Mouse (Mus musculus): Measurements from ENCODE around the gene 1700001L19Rik.
"Not testable (repeated sequence)": the region's sequence is repeated elsewhere in the genome, so short reads cannot be mapped to it uniquely, and the experiment has no call there.

The 1700001L19Rik gene

DNA sequence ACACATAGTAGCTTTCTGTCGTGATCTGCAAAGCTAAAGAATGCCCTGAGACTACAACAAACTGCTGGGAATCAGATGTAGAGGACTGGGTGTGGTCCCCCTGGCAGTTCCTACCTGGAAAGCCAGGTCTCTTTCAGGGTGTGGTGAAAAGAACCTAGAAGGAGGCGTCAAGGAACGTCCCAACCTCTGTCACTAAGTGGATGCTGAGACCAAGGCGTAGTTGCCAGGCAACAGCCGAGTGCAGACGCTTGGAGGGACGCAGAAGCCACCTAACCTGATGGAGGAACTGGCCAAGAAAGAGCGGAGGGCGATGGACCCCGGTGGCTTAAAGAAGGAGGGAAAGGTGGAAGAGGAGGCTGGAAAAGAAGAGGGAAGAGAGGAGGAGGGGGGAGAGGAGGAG, at the start of gene 1700001L19Rik:
1700001L19Rik (plus strand) TSS at position 223 of the 400 bp plus-strand sequence.
- DNase-seq: no peak

DNA sequence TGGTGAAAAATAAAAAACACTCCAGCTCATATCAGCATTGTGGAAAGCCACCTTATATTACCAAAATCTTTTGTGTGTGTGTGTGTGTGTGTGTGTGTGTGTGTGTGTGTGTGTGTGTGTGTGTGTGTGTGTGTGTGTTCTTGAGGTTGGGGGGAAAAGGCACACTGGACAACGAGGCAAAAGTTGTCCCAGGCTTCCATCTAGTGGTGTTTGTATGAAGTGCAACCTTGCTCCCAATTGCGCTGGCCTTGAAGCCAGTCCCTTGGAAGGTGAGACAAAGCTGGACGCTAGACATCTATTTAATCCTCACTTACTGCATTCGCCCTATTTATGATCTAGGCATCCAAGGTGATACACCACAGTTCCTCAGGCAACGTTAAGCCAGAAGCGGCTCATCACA, 43.8 kb upstream of the 1700001L19Rik start:
- not testable (repeated sequence) for DNase-seq

DNA sequence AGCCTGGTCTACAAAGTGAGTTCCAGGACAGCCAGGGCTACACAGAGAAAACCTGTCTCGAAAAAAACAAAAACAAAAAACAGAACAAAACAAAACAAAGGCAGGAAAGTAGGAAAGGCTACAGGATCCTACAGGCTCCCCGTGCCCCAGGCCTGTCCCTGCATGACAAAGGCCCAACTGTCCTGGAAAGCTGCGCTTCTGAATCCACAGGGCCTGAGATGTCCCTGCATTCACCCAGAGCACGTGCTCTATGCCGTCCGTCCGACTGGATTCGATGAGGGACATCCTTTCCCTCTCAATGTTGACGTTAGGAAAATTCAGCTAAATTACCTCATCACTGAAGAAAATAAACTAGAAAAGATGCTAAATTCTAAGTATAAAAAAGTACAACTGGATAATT, 29.1 kb upstream of the 1700001L19Rik start:
- DNase-seq: no peak

DNA sequence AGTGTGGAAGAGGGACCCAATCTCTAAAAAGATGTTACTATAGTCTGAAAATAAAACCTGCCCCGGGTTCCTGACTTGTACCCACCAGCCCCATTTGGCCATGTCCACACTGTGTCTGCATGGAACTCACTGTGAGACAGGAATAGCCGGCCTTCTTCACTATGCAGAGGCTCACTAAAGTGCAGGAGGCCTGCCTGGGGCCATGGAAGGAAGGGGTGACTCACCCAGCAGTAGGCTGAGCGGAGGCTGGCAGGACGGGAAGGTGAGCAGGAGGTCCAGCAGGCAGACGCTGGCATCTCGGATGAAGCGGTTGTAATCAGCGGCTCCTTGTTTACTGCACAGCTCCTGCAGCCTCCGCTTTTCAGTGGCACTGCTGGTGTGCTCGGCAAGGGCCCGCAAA, 28.7 kb upstream of the 1700001L19Rik start:
- no peak for DNase-seq

DNA sequence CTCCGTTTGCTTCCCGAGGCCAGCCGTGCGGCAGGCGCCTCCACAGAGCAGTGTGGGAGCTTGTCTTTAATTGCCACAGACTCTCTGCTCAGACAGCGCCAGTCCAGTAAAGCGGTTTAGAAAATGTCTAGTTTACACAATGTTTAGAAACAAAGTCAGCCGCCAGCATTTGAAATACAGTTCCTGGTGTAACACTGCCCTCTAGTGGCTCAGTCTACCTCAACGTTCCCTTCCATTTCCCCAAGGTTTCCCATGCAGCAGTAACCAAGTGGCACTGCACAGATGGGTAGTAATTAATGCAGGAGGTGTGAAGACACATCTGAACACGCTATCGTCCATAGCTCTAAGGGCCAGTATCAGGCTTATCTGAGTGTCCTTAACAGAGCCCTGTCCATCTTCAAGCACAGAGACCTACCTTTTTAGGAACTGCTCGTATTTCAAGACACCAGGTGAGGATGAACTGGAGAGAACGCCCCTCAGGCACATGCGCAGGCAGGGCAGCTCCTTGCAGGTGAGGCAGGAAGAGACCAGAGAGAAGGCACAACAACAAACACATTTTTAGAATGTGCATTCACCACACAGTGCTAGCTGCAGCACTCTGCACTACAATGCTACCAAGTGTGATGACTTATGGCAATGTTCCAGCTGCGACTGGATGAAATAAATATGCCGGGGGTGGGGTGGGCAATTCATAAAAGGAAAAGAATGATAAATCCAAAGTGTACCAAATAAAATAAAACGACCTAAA, 27.5 kb upstream of the 1700001L19Rik start:
- peak; percentile 57 to 79 for DNase-seq

DNA sequence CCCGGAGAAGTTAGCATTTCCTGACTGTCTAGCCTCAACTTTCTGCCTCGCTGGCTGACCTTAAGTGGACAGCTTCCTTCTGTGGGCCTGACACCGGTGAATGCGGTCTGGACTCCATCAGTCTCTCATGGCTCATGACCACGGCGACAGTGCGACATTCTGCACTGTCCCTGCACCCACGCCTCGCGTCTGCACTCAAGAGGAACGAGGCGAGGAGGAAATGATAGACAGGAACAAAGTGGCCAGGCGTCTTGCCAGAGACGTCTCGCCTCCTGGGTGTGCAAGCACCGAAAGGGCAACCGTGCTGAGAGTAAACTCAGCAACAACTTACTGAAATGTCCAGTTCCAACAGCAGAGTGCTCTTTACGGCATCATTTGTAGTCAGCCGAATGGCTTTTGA, 25.0 kb upstream of the 1700001L19Rik start:
- no peak for DNase-seq

DNA sequence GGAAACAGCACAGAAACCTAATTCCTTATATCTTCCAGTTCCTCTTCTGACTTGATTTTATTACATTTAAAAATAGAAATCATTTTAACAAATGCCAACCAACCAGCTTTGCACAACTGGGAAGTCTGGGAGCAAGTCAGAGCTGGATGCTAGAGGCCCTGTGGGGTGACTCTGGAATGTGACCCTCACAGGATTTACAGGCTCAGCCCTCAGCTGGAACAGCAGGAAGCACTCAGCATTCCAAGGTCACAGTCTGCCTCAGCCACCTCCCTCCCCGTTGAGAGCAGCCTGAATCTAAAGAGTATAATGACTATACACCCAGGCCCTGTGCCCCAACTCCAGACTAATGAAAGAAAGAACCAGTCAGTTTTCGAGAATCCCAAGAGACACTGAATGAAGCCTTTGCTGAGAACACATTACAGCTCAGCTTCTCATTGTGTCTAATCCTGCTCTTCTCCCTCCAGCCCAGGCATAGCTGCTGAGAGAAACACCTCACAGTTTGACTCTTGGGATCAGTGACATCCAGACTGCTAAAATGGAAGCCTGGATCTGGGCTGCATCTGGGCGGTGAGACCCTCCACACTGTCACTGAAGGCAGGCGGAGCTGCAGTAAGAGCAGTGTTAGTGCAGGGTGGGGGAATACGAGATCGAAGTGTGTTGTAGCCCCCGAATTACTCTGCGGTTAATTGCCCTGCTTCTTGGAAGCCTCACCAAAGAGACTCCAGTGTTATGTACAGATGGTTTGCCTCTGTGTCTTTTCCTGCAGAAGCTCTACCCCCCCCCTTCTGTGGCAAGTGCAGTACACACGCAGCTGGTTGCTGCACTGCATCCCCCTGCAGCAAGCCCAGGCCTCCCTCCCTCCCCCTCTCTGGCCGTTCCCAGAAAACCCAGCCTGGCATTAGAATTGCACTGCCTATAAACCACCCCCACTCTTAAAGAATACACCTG, 24.0 kb upstream of the 1700001L19Rik start:
- DNase-seq: peak; percentile 60 to 86

DNA sequence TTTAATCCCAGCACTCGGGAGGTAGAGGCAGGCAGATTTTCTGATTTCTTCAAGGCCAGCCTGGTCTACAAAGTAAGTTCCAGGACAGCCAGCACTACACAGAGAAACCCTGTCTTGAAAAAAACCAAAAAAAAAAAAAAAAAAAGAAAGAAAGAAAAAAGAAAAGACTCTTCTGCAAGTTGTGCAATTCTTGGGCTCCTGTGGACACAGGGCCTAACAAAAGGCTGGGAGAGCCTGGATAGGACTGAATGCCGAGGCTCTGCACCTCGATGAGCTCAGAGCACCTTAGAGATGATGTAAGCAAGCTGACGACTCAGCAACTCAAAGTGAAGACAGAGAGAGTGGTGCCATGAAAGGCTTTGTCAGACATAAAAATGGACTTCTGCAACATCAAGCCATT, 22.8 kb upstream of the 1700001L19Rik start:
- no peak for DNase-seq

DNA sequence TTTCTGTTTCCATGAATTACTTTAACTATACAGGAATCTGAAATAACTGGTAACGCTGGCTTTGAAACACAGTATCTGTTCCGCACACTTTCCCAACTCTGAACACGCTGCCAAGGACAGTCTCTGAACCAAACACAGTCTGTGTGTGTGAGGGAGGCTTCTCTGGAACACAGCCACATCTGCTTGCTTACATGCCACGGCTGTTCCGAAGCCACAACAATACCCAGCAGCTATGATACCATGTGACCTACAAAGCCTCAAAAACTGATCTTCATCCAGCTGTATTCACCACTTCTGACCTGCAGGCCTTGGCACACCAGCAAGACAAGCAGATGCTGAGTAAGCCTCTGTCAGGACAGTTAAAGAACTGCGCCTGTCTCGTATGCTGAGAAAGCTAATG, 19.3 kb upstream of the 1700001L19Rik start:
- DNase-seq: no peak

DNA sequence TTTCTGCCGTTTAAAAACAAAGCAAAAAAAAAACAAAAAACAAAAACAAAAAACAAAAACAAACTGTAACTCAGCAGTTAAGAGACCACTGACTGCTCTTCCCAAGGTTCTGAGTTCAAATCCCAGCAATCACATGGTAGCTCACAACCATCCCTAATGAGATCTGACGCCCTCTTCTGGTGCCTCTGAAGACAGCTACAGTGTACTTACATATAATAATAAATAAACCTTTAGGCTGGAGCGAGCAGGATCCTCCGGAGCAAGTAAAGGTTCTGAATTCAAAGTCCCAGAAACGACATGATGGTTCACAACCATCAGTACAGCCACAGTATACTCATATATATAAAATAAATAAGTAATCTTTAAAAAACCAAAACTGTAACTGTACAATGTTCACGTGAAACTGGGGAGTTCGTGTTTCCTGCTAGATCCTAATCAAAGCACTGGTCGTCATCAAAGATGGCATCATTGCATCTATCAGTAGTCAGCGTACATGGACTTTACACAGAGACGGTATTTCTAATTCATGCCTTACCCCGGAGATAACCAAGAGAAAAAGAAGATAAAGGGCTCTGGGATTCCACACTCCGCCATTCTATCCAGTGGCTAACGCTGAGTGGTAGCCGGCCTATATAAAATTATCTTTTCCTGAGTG, 16.0 kb upstream of the 1700001L19Rik start:
- no peak for DNase-seq

DNA sequence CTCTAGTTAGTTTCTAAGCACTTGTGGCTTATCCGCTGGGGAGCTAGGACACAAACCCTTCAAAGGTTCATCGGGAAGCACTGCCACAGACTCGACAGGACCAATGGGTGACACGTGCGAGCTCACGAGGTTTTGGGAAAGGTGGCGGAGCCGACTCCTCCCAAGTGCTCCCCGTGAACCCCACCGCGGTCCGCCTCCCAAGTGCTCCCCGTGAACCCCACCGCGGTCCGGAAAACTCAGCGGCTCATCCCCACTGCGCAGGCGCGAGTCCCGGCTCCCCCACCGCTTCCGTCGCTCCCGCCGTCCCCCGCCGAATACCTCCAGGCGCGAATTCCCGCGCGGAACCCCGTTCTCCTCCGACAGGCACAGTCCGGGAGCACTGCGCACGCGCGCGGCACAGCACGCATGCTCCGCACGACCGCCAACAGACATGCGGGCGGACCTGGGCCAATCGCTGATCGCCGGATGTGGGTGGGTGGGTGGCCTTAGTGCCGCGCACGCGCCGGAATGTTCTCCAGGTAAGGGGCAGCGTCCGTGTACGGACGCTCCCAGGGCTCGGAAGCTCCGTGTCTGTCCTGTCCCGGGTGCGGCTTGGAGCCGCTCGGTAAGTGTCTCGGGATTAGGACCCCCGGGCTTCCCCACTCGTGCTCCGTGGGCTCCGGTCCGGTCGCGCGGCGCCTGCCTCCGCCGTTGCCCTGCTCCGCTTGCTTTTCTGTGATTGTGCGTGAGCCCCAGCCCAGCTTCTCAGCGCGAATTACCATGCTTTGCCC, 15.3 kb upstream of the 1700001L19Rik start, which contains the start of the genes Mtrr and Fastkd3:
Mtrr (minus strand) TSS at position 403 of the 770 bp plus-strand sequence.
Fastkd3 (plus strand) TSS at position 488 of the 770 bp plus-strand sequence.
- peak; percentile 99 to 100 for DNase-seq

DNA sequence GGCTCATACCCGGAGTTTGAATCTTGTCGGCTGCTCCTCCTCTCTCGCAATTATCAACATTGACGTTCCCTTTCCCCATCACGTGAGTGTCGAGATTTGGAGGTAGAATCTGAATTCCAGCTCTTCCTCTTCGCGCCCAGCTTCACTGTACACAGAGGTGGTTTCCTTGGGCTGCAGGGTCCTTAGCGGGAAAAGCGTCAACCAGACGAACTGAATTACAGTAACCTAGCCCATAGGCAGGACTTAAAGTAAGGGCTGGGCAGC, 14.8 kb upstream of the 1700001L19Rik start:
- no peak for DNase-seq

DNA sequence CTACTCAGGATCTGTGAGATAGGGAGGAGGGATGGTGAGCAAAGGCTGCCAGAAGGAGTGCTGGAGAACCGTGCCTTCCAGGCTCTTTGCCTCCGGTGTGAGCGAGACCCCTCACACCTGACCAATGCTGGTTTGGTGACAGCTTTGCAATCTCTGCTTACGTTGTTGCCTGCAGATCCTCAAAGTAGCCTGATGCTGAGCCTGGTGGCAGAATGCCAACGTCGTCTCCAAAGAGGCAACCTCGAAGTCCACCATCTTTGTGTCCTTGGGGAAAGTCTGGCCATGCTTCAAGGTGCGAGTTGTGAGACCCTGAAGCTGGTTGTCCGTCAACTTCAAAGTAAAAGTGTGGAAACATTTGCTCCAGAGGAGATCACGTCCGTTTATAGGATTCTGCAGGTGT, 13.3 kb upstream of the 1700001L19Rik start:
- no peak for DNase-seq

DNA sequence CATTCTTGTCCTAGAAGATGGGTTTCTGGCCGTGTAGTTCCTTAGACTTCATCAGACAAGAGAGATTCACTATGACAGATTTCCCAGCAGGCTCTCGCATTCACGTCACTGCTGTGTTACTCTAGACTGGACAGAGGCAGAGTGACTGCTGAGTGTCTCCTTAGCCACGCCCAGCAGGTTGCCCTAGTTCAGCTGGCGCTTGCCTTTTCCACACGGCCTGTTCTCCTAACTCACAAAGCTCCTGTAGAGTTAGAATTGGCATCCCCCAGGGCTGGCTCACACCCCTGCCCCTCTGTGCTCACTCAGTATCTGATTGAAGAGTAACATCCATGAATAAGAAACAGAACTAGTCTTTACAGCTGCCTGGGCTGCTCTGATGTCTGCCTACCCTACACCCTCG, 11.8 kb upstream of the 1700001L19Rik start:
- no peak for DNase-seq

DNA sequence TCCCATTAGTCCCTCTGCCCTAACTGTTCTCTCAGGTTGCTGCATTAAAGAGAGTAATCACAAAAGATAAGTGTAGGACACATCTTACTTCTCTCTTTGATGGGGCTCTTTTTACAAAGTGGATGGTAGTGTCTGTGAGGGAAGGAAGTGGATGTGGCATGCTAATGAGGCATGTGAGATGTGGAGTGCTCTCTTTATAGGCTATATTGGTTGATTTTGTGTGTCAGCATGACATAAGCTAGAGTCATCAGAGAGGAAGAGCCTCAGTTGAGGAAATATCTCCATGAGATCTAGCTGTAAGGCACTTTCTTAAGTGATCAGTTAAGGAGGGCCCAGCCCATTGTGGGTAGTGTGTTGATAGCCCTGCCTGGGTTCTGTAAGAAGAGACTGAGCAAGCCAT, 8.9 kb upstream of the 1700001L19Rik start:
- DNase-seq: no peak

DNA sequence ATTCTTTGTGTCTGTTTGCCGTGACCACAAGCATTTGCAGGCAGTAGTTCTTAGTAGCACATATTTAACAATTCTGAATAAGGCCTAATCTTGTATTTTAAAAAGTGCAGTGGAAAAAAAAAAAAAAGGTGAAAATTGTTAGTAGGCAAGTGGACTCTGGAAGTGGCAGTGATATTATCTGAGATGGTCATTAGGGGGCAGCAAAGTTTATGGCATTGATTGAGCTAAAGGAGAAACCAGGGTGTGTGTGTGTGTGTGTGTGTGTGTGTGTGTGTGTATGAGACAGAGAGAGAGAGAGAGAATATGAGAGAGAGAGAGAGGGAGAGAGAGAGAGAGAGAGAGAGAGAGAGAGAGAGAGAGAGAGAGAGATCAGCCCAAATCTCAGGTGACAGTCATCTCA, 3.4 kb upstream of the 1700001L19Rik start:
- peak in 1 of 2 experiments; percentile 31 for DNase-seq

DNA sequence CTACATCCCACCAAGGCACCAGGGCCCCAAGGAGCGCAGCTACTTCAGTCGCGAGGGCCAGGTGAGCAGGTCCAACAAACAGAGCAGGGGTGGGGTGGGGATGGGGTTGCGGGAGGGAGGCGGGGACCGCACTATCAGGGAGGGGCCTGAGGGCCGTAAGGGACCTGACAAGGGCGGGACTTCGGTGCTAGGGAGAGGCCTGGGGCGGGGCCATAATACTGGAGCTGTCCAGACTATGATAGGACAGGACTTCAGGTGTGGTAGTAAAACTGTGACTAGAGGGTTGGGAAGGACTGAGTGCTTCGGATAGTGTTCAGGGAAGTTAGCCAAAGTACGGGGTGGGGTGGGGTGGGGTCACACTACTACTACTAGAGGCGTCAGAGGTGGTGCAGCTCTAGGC, 446 bp downstream of the 1700001L19Rik start:
- DNase-seq: no peak

DNA sequence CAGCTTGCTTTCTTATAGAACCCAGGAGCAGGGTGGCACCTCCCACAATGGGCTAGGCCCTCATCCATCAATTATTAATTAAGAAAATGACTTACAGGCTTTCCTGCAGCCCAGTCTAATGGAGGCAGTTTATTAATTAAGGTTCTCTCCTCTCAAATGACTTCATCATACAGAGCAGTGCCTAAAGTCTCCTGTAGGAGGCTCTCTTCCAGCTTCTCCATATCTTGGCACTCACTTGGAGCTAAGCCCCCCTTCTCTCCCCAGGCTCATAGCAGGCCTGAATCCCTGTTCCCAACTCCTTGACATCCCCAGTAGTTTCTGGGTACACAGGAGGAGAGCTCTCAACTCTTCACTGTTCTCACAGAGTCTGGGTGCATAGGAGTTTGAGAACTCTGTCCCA, 1.7 kb downstream of the 1700001L19Rik start:
- no peak for DNase-seq

DNA sequence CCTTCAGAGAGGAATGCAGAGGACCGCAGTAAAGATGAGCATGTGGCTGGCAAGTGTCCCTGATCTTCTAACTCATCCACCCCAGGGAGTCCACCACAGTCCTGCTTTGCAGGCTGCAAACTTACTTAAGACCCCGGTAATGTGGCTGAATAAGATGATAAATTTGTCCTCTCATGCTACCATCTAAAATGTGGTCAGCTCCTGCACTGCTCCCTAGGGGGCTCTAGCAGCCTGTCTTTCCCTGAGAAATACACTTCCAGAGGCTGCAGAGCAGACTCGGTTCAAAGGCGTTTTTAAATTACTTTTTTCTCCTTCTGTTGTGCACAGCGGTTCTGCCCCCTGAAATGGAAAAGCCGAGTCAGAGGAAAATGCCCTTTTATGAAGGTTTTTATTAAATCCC, 4.0 kb downstream of the 1700001L19Rik start:
- peak in 1 of 2 experiments; percentile 39 for DNase-seq

DNA sequence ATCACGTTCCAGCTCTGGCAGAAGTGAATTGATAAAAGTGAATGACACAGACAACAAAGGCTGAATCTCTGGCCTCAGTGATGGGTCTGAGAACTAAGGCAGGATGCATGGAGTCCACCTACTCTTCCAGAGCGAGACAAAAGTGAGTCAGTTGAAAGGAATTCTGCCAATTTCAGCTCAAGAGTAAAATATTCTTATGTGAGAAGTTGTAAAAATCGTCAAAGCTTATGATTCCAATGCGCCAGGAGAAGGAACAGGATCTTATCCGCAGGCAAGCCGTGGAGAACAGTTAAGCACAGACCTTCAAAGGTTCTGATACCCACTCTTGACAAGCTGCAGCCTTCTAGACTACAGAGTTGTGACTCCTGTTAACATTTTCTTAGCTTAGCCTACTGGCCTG, 5.9 kb downstream of the 1700001L19Rik start:
- no peak for DNase-seq

DNA sequence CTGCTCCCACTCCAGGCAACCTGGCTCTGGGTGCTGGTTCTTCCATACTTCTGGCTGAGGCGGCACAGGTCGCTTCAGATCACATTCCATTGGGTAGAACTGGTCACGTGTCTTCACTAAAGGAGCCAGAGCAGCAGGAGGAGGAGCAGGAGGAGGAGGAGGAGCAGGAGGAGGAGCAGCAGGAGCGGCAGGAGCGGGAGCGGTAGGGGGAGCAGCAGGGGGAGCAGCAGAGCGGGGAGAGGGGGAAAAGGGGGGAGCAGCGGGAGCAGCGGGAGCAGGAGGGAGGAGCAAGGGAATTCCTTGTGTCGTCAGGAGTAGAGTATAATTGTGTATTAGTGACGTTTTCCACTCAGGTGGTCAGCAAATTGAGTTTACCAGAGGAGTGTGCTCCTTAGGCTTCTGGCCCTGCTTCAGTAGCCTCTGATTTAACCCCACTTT, 8.5 kb downstream of the 1700001L19Rik start:
- peak; percentile 61 to 81 for DNase-seq

DNA sequence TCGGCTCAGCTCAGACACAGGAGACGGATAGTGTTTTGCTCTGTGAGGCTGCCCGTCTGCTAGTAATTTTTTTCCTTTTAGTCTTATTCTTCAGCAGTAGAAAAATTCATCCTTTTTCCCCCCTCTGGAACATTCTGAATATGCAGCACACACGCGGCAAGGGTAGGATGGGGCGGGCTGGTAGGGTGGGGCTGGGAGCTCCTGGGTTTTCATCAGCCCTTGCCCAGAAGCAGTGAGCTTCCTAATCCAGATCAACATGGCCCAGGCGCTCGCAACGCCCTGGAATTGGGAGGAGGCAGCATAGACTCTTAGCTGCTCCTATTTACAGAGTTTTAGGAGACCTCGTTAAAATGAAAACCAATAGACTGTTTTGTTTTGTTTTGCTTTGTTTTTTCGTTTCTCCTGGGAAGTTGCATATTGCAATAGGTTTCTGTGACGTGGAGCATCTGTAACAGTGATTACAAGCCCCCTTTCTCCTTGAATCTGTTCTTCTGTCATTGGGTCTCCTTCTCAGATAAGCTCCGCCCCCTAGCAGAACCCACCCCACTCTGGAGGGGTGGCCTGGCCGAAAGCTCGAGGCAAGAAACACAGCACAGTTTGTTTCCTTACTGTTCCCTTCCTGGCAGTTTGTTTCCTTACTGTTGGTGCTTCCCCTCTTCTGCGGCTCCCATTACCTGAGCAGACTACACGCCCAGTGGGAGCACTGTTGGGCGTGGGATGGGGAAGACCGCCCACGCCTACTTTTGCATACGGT, 10.6 kb downstream of the 1700001L19Rik start:
- DNase-seq: no peak

Data from kidney, postnatal 25 days (tissue).